Mouse (Mus musculus): Measurements from ENCODE around the gene Gm9507.
"Not testable (repeated sequence)": the region's sequence is repeated elsewhere in the genome, so short reads cannot be mapped to it uniquely, and the experiment has no call there.

Gene Gm9507

GRCm38 (mm10) chr10:77772142-77772541, 39.5 kb downstream of the Gm9507 start:
- not testable (repeated sequence) for DNase-seq (ENCODE audit: low spot score in 2 of 2)

GRCm38 (mm10) chr10:77771225-77771624, 40.4 kb downstream of the Gm9507 start, which contains the start of gene Gm3238:
TSS of gene Gm3238 (minus strand) at chr10:77771325.
- DNase-seq (ENCODE audit: low spot score in 2 of 2) = not testable (repeated sequence)

- DNase-seq (ENCODE audit: low spot score in 2 of 2) = no peak
Observed at GRCm38 (mm10) chr10:77769727-77770126, 41.9 kb downstream of the Gm9507 start.
